Comparison of ENCODE assay signal across 31 mouse cellular contexts in genomic region chr16:96388481-96388880, GRCm38 (mm10). TPM values are rescaled to one million over a fixed set of nuclear protein-coding genes. Genes with fewer than 3 reads are reported as not detected.
"Had no signal": no experiment of that assay in that cellular context is flagged by ENCODE, and none has a peak within 500 bp of the region (broad histone marks: within the 10 kb centered on the region; RNA-seq: fewer than 3 reads in every experiment).

No protein-coding gene starts in this region.

- H3K27me3 ChIP-seq: heart, embryonic 12.5 days; hindbrain, embryonic 12.5 days; intestine, embryonic 15.5 days; limb, embryonic 12.5 days had no signal

- ATAC-seq: hindbrain, embryonic 16.5 days; inflammation-experienced regulatory T-cells, adult 6 months; intestine, embryonic 15.5 days; intestine, postnatal 0 days had no signal

- DNase-seq: gastrocnemius, adult 2 months; gastrocnemius, postnatal 10 days; gastrocnemius, postnatal 25 days; heart, adult 2 months; heart, postnatal 10 days; heart, postnatal 4 days; kidney, adult 18-20 months; kidney, adult 8-10 months; kidney, postnatal 10 days; kidney, postnatal 25 days; kidney, postnatal 4 days; liver had no signal

- H3K9me3 ChIP-seq: hindbrain, embryonic 10.5 days; hindbrain, embryonic 12.5 days; intestine, embryonic 15.5 days; limb, embryonic 10.5 days had no signal

- H3K27ac ChIP-seq: gastrocnemius, adult 2 months; heart, adult 2 months; hindbrain, embryonic 10.5 days; hindbrain, embryonic 12.5 days; hindbrain, embryonic 14.5 days; intestine, embryonic 15.5 days; layer of hippocampus, adult 2 months; left cerebral cortex, adult 2 months; limb, embryonic 10.5 days; limb, embryonic 12.5 days had no signal

- H3K4me3 ChIP-seq: gastrocnemius, adult 2 months; heart, adult 2 months; heart, embryonic 12.5 days; hindbrain, embryonic 10.5 days; hindbrain, embryonic 12.5 days; intestine, embryonic 15.5 days; layer of hippocampus, adult 2 months; left cerebral cortex, adult 2 months; limb, embryonic 10.5 days; limb, embryonic 12.5 days had no signal

- H3K36me3 ChIP-seq: heart, embryonic 12.5 days; hindbrain, embryonic 10.5 days; hindbrain, embryonic 12.5 days; intestine, embryonic 15.5 days; limb, embryonic 10.5 days; limb, embryonic 12.5 days had no signal

- H3K4me1 ChIP-seq: heart, embryonic 12.5 days; hindbrain, embryonic 10.5 days; hindbrain, embryonic 12.5 days; intestine, embryonic 15.5 days; limb, embryonic 10.5 days; limb, embryonic 12.5 days had no signal

- H3K9ac ChIP-seq: heart, embryonic 12.5 days; hindbrain, embryonic 12.5 days; hindbrain, embryonic 14.5 days; intestine, embryonic 15.5 days; limb, embryonic 12.5 days had no signal

- H3K4me2 ChIP-seq: heart, embryonic 12.5 days; hindbrain, embryonic 12.5 days; hindbrain, embryonic 14.5 days; intestine, embryonic 15.5 days; limb, embryonic 12.5 days had no signal

RNA-seq across cellular contexts. Expression of gene Itgb2l, which starts 54.9 kb away (rescaled TPM):
- total RNA-seq: gastrocnemius, adult 2 months; gastrocnemius, postnatal 25 days; gastrocnemius, postnatal 4 days; heart, adult 2 months; heart, postnatal 10 days; heart, postnatal 25 days; heart, postnatal 4 days; layer of hippocampus, adult 2 months; layer of hippocampus, postnatal 25 days; left cerebral cortex, adult 2 months; left cerebral cortex, postnatal 14 days; left cerebral cortex, postnatal 36 days had no signal
- polyA plus RNA-seq: frontal cortex, adult 2 months; heart, adult 2 months; heart, embryonic 12.5 days; heart, embryonic 14.5 days; hindbrain, embryonic 10.5 days; hindbrain, embryonic 12.5 days; hindbrain, embryonic 14.5 days; inflammation-experienced regulatory T-cells, adult 6 months had no signal
